Mouse (Mus musculus): ENCODE measurements at regions not wholly inside any gene's neighbourhood (a gene's known extent, or its start where the extent isn't known, plus 50 kb on each side); places are given as distances from the start of the nearest gene placed in this dataset.

DNA sequence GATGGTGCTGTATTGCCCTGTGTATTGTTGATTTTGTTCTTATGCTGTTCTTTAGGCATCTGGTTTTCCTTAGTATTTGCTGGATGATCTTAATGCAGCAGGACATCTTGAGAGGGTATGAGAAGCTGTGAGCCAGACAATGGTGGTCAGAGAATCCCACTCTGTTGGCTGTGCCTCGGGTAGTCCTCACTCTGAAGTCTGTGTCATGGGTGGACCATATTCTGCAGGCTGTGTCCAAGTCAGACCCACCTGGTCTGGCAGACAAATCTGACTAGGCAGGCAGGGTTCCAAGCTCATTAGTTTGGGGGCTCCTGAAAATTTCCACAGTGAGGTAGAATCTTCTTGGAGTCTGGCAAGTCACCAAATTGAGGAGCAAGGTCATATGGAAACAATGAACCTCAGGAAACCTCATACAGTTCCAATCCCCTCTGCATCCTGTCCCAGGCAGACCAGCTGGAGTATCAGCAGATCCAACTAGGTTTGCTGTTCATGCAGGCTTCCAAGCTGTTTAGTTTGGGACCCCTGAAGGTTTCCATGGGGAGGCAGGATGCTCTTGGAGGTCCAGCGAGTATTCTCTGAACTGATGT lies 400.4 kb upstream of the Cobl start:
- no peak for TF ChIP-seq CTCF (IDR thresholded peaks at IDR 0.05)
- no peak for TF ChIP-seq EP300 (IDR thresholded peaks at IDR 0.05)
